Mouse (Mus musculus): Measurements from ENCODE around the gene Dennd1b. TPM values are rescaled to one million over a fixed set of nuclear protein-coding genes. Genes with fewer than 3 reads are reported as not detected.

Dennd1b gene
- total and polyA plus RNA-seq, 2 experiments, result 3.2 to 16.5 TPM

- no peaks in the 10 kb centered on the region for H3K4me1 ChIP-seq (ENCODE audit: control insufficient read depth, insufficient read depth, low read length)
- H3K4me3 ChIP-seq (ENCODE audit: insufficient read depth, low read depth, low read length), result no peak overlapping the region
- H3K79me2 ChIP-seq (ENCODE audit: control insufficient read depth, insufficient read depth, low read length), result no peaks in the 10 kb centered on the region; the same call in 1 of the 2 replicates
- WGBS, result 94% methylated on average over 3 of the region's 3 CpGs
- DNase-seq (ENCODE audit: extremely low read depth, low read depth, low spot score), result no peak
- H3K36me3 ChIP-seq (ENCODE audit: control insufficient read depth, insufficient read depth, low read length), result peaks cover 17% of the 10 kb centered on the region
- H3K9ac ChIP-seq (ENCODE audit: low read depth, low read length), result no peak overlapping the region
- H3K27me3 ChIP-seq (ENCODE audit: control insufficient read depth, insufficient read depth, low read length), result no peaks in the 10 kb centered on the region
- TF ChIP-seq CTCF (IDR thresholded peaks at IDR 0.05; ENCODE audit: low read depth, low read length) (no peak), POLR2A (IDR thresholded peaks at IDR 0.05; ENCODE audit: extremely low read depth, insufficient read depth, low read length) (no peak)
- H3K27ac ChIP-seq (replicated peaks; ENCODE audit: insufficient read depth, low read depth, low read length), result no peak overlapping the region
Observed at GRCm38 (mm10) chr1:139146306-139146705, 183.1 kb downstream of the Dennd1b start.

- no peaks in the 10 kb centered on the region for H3K79me2 ChIP-seq (ENCODE audit: control insufficient read depth, insufficient read depth, low read length)
- H3K36me3 ChIP-seq (ENCODE audit: control insufficient read depth, insufficient read depth, low read length), result no peaks in the 10 kb centered on the region; the same call in none of the 2 replicates
- no peak overlapping the region for H3K27ac ChIP-seq (replicated peaks; ENCODE audit: insufficient read depth, low read depth, low read length)
- H3K4me3 ChIP-seq (ENCODE audit: insufficient read depth, low read depth, low read length), result no peak overlapping the region
- TF ChIP-seq POLR2A (IDR thresholded peaks at IDR 0.05; ENCODE audit: extremely low read depth, insufficient read depth, low read length) (no peak), CTCF (IDR thresholded peaks at IDR 0.05; ENCODE audit: low read depth, low read length) (no peak)
- H3K4me1 ChIP-seq (ENCODE audit: control insufficient read depth, insufficient read depth, low read length), result no peaks in the 10 kb centered on the region
- WGBS, result 99% methylated on average over 2 of the region's 2 CpGs
- no peaks in the 10 kb centered on the region for H3K27me3 ChIP-seq (ENCODE audit: control insufficient read depth, insufficient read depth, low read length)
- no peak overlapping the region for H3K9ac ChIP-seq (ENCODE audit: low read depth, low read length)
- DNase-seq (ENCODE audit: extremely low read depth, low read depth, low spot score), result no peak
Observed at GRCm38 (mm10) chr1:139153006-139153405, 189.8 kb downstream of the Dennd1b start.

GRCm38 (mm10) chr1:139153493-139153892 lies 190.3 kb downstream of the Dennd1b start:
- no peak overlapping the region for H3K27ac ChIP-seq (replicated peaks; ENCODE audit: insufficient read depth, low read depth, low read length)
- no peak overlapping the region for H3K9ac ChIP-seq (ENCODE audit: low read depth, low read length)
- H3K79me2 ChIP-seq (ENCODE audit: control insufficient read depth, insufficient read depth, low read length), result no peaks in the 10 kb centered on the region
- no peak overlapping the region for H3K4me3 ChIP-seq (ENCODE audit: insufficient read depth, low read depth, low read length)
- no peaks in the 10 kb centered on the region; the same call in none of the 2 replicates for H3K36me3 ChIP-seq (ENCODE audit: control insufficient read depth, insufficient read depth, low read length)
- DNase-seq (ENCODE audit: extremely low read depth, low read depth, low spot score), result no peak
- WGBS, result 81% methylated on average over 6 of the region's 6 CpGs
- TF ChIP-seq POLR2A (IDR thresholded peaks at IDR 0.05; ENCODE audit: extremely low read depth, insufficient read depth, low read length), result no peak
- no peak for TF ChIP-seq CTCF (IDR thresholded peaks at IDR 0.05; ENCODE audit: low read depth, low read length)
- H3K27me3 ChIP-seq (ENCODE audit: control insufficient read depth, insufficient read depth, low read length), result no peaks in the 10 kb centered on the region
- H3K4me1 ChIP-seq (ENCODE audit: control insufficient read depth, insufficient read depth, low read length), result no peaks in the 10 kb centered on the region

GRCm38 (mm10) chr1:139156397-139156796 lies 193.2 kb downstream of the Dennd1b start:
- Histone ChIP-seq H3K36me3 (ENCODE audit: control insufficient read depth, insufficient read depth, low read length) (peaks cover 2% of the 10 kb centered on the region), H3K4me3 (ENCODE audit: insufficient read depth, low read depth, low read length) (no peak overlapping the region), H3K4me1 (ENCODE audit: control insufficient read depth, insufficient read depth, low read length) (no peaks in the 10 kb centered on the region), H3K79me2 (ENCODE audit: control insufficient read depth, insufficient read depth, low read length) (no peaks in the 10 kb centered on the region), H3K9ac (ENCODE audit: low read depth, low read length) (no peak overlapping the region), H3K27ac (replicated peaks; ENCODE audit: insufficient read depth, low read depth, low read length) (no peak overlapping the region), H3K27me3 (ENCODE audit: control insufficient read depth, insufficient read depth, low read length) (no peaks in the 10 kb centered on the region)
- 28% methylated on average over 3 of the region's 3 CpGs for WGBS
- peak; percentile 29 for DNase-seq (ENCODE audit: extremely low read depth, low read depth, low spot score)
- TF ChIP-seq CTCF (IDR thresholded peaks at IDR 0.05; ENCODE audit: low read depth, low read length) (peak; percentile 65), POLR2A (IDR thresholded peaks at IDR 0.05; ENCODE audit: extremely low read depth, insufficient read depth, low read length) (no peak)

GRCm38 (mm10) chr1:139161619-139162018 lies 198.4 kb downstream of the Dennd1b start:
- Histone ChIP-seq H3K27me3 (ENCODE audit: control insufficient read depth, insufficient read depth, low read length) (no peaks in the 10 kb centered on the region), H3K4me1 (ENCODE audit: control insufficient read depth, insufficient read depth, low read length) (no peaks in the 10 kb centered on the region), H3K27ac (replicated peaks; ENCODE audit: insufficient read depth, low read depth, low read length) (no peak overlapping the region), H3K79me2 (ENCODE audit: control insufficient read depth, insufficient read depth, low read length) (no peaks in the 10 kb centered on the region), H3K36me3 (ENCODE audit: control insufficient read depth, insufficient read depth, low read length) (peaks cover 2% of the 10 kb centered on the region; the same call in 1 of the 2 replicates), H3K9ac (ENCODE audit: low read depth, low read length) (no peak overlapping the region), H3K4me3 (ENCODE audit: insufficient read depth, low read depth, low read length) (no peak overlapping the region)
- TF ChIP-seq POLR2A (IDR thresholded peaks at IDR 0.05; ENCODE audit: extremely low read depth, insufficient read depth, low read length) (no peak), CTCF (IDR thresholded peaks at IDR 0.05; ENCODE audit: low read depth, low read length) (peak; percentile 14; the same call in 1 of the 2 replicates)
- no peak for DNase-seq (ENCODE audit: extremely low read depth, low read depth, low spot score)
- 66% methylated on average over 3 of the region's 3 CpGs for WGBS

- no peak for TF ChIP-seq POLR2A (IDR thresholded peaks at IDR 0.05; ENCODE audit: extremely low read depth, insufficient read depth, low read length)
- TF ChIP-seq CTCF (IDR thresholded peaks at IDR 0.05; ENCODE audit: low read depth, low read length), result no peak
- H3K4me1 ChIP-seq (ENCODE audit: control insufficient read depth, insufficient read depth, low read length), result no peaks in the 10 kb centered on the region
- no peaks in the 10 kb centered on the region for H3K79me2 ChIP-seq (ENCODE audit: control insufficient read depth, insufficient read depth, low read length)
- 48% methylated on average over 5 of the region's 5 CpGs for WGBS
- H3K27me3 ChIP-seq (ENCODE audit: control insufficient read depth, insufficient read depth, low read length), result no peaks in the 10 kb centered on the region
- H3K36me3 ChIP-seq (ENCODE audit: control insufficient read depth, insufficient read depth, low read length), result 0 out of 2 replicates have a peak, but pooled peaks cover 2% of the 10 kb centered on the region
- no peak overlapping the region for H3K9ac ChIP-seq (ENCODE audit: low read depth, low read length)
- H3K4me3 ChIP-seq (ENCODE audit: insufficient read depth, low read depth, low read length), result no peak overlapping the region
- DNase-seq (ENCODE audit: extremely low read depth, low read depth, low spot score), result peak; percentile 16
- H3K27ac ChIP-seq (replicated peaks; ENCODE audit: insufficient read depth, low read depth, low read length), result no peak overlapping the region
Observed at GRCm38 (mm10) chr1:139162814-139163213, 199.6 kb downstream of the Dennd1b start.
